Mouse (Mus musculus) gonadal fat pad, adult 2 months (tissue): ENCODE data around the gene Prr14l. TPM values are rescaled to one million over a fixed set of nuclear protein-coding genes. Genes with fewer than 3 reads are reported as not detected.
"Not testable (repeated sequence)": the region's sequence is repeated elsewhere in the genome, so short reads cannot be mapped to it uniquely, and the experiment has no call there.

Experiments used
- DNase-seq: peaks from one replicate; pipeline ENCODE4 v3.0.0-alpha.2; 2012; ENCODE audit warnings: low read depth
- polyA plus RNA-seq: library from polyadenylated mRNA; depleted of rRNA; stranded (reverse); fragments of >200 nt; gene quantifications from 2 replicates; pipeline ENCODE4 v1.2.3, GENCODE M21; 2012; rRNA removed

Prr14l gene
- 12.0 and 13.9 TPM in 2 replicates for polyA plus RNA-seq

DNA sequence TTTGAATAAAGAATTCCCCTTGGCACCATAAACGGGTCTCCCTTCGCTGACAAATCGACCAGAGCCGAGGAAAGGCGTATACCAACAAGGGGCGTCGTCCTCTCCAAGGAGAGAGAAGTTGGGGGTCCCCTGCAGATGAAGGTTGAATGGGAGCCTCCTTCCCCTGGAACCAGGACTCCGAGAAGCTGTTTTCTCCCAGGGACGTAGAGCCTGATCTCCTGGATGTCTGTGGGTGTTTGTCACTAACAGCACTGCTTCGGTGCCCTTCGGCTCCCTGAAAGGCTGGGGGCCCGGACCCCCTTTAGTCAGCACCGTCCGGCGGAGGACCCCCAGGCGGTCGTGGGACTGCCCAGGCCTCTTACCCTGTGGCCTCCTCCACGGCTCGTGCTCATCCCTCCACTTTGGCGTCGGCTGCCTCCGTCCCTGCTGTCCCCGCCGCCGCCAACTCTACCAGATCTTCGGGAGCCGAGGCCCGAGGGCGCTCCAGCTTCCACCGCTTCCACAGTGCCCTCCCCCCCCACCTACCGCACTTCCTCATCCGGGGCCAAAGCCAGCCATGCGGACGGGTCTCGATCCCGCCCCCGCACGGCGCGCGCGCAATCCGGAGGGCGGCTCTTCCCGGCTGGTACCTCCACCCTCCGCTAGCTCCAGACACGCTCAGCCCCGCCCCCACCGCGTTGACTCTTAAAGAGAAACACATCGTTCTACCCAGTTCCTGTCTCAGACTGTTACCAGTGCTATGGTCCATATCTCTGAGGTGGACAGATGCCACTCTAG lies at the start of gene Prr14l:
Prr14l (minus strand) TSS at position 526 of the 777 bp plus-strand sequence.
- DNase-seq = peak; percentile 51

DNA sequence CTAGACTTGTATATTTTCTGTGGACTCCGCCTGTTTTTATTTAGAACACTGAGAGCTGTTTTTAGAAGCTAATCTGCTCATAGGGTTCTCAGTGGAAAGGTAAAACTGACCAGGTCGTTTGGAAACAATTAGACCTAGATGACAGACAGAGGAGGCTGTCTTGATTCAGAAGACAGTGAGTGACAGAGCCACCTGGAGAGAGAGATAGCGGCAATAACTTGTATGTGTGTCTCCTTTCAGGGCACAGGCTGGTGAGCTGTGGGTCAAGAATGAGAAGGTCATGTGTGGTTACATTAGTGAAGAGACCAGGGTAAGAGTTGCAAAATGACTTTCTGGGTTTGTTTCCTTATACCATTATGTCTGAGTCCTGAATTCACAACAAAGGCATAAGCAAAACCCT lies 32.7 kb upstream of the Prr14l start:
- DNase-seq = no peak

DNA sequence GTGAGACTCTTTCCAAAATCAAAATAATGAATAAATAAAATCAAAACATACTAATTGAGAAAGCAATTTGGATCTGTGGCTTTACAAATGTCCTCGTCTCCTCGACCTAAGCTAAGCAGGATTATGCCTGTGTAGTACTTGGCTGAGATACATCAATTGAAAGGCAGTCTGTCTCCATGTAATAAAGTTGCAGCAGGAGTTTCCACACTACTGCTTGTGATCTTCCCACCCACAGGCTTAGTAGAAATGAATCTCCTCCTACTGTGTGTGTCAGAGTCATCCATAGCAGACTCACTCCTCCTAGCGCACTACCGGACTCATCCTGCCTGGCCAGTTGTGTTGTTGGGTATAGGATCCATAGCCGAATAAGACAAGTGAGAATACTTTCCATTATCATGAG lies 18.3 kb upstream of the Prr14l start:
- DNase-seq = peak; percentile 77

DNA sequence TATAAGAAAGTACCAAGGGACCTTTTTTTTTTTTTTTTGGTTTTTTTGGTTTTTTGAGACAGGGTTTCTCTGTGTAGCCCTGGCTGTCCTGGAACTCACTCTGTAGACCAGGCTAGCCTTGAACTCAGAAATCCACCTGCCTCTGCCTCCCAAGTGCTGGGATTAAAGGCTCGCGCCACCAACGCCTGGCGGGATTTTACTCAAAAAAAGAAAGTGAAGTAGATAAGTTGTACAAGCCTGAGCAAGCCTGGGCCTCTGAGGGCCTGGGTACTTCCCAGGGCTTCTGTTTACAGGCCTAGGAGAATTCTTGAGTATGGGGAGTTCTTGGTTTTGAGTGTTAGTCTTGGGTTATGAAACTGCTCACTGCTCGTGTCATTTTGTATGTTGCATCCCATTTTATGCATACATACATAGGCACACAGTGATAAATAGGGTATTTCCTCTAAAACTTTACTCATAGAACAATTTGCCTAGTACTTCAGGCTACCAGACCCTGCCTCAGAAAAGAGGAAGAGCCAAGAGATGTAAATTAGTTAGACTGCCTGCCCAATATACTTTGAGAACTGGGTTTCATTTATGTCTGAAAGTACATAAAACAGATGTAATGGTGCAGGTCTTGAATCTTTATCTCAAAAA lies 15.5 kb upstream of the Prr14l start:
- no peak for DNase-seq

DNA sequence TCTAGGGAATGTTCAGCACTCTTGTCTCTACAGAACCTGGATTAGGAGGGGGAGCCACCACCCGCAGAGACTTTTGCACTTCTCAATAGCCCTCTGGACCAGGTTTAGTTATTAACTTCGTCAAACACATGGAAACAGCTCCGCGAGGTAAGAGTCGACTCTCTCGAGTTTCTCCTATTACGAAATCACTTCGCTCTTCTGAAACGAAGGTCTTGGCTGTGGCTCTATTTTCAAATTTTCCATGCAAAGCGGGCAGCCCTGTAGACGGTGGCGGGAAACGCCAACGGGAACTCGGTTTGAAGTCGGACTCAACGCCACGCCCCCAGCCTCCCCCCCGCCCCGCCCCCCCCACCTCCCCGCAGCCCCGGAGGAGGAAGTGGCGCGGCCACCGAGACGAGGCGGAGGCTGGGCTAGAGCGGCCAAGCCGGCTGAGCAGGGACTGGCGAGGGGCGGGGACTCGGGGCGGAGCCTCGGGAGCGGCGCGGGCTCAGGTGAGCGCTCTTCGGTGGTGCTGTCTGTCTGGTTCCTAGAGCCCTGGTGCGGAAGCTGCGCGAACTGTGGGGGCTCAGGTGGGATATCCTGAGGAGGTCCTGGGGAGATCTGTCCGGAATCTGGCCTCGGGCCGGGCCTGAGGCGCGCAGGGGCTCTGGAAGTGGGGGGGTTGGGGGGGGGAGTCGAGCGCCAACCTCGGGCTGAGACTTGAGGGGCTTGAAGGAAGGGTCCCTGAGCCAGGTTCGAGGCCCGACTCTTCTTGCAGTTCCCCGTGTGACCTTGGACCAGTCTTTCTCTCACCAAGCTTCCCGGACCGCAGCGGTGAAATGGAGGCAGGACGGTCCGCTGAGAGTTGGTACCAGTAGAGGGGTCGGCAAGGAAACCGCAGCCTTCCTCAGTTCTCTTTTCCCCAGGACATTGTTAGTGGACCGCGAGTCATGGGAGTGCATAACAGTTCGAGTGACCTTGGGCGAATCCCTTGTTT lies 9.5 kb upstream of the Prr14l start, which contains the start of gene Depdc5:
Depdc5 (plus strand) TSS at position 449 of the 976 bp plus-strand sequence.
- peak; percentile 49 for DNase-seq

DNA sequence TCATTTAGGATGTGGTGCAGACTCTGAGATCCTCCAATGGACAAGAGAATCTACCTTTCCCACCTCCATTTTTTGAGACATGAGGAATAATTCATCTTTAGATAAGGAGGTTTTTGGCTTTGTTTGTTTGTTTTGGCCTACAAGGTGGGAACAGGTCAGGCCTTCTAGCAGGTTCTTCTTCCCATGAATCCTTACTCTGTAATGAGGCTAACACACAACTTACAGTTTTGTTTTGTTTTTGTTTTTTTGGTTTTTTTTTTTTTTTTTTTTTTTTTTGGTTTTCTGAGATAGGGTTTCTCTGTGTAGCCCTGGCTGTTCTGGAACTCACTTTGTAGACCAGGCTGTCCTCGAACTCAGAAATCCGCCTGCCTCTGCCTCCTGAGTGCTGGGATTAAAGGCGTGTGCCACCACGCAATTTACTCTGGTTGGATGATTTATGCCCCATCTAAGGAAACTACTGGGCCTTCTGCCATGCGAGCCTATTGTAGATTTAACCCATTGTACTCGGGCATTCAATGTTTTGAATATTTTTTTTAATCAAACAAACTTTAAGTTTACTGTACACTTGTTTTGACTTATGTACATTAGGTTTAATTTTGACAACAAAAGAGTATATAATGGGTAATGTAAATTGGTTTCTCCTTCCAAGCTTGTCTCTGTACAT lies 8.5 kb upstream of the Prr14l start:
- no peak for DNase-seq

DNA sequence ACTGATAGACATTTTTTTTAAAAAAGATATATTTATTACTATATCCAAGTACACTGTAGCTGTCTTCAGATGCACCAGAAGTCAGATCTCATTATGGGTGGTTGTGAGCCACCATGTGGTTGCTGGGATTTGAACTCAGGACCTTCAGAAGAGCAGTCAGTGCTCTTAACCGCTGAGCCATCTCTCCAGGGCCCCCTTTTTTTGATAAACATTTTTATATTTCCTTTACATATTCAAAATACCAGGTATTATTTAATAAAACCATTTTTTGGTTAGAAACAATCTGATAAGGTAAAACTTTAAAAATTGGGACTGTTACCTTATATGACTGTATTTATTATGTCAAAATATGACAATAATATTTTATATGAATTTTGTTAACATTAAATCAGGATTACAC lies 7.0 kb upstream of the Prr14l start:
- DNase-seq = no peak

DNA sequence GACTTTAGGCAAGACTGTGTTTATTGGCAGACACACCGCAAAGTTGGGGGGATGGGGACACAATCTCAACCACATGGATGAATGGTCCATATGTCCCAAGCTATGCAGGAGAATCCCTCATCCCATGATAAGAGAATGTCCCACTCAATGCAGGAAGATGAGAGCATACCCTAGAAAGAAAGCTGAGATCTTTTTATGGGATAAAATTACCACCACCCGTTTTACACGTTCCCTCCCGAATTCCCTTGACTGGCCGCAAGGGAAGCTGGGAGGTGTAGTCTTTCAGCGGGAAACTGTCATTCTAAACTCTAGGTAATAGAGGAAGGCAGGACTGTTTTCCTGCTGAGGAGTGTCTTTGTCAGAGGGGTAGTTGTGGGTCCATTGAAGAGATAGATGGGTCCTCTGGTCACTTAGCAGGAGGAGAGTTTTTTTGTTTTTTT lies 3.7 kb upstream of the Prr14l start:
- DNase-seq = peak; percentile 28

DNA sequence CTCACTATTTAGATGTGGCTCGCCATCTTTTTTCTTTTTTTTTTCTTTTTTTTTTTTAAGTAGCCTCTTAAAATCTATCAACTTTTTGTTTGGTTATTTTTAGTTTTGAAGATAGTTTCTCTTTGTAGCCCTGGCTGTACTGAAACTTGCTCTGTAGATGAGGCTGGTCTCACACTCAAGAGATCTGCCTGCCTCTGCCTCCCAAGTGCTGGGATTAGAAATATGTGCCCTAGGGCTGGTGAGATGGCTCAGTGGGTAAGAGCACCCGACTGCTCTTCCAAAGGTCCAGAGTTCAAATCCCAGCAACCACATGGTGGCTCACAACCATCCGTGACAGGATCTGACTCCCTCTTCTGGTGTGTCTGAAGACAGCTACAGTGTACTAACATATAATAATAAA lies 1.2 kb upstream of the Prr14l start:
- not testable (repeated sequence) for DNase-seq

DNA sequence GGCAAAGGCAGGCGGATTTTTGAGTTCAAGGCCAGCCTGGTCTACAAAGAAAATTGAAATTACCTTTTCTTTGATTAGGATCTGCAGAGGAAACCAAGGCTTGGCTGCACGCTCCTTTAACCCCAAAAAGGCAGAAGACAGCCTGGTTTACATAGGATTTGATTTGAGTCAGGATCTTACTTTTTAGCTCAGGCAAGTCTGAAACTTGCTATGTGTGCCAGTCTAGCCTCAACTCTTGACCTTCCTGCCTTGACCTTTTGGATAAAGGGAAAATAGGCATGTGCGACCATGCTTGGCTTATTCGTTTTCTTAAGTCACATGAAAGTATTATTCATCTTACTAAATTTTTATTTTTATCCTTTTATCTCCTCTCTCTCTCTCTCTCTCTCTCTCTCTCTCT lies 762 bp upstream of the Prr14l start:
- no peak for DNase-seq

DNA sequence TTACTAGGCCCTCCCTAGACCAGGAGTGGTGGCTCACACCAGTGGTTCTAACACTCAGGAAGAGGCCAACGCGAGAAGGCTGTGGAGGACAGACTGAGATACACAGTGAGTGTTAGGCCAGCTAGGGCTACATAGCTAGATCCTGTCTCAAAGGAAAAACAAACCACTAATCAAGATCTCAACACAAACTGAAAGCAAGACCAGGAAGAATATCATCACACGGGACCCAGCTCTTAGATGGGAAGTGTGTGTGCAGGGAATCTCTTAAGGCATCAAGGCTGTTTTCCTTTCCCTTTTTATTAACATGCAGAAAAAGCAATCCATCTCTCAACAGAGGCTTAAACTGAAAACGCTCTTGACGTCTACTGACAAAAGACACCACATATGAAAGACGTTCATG lies 2.0 kb downstream of the Prr14l start:
- no peak for DNase-seq

DNA sequence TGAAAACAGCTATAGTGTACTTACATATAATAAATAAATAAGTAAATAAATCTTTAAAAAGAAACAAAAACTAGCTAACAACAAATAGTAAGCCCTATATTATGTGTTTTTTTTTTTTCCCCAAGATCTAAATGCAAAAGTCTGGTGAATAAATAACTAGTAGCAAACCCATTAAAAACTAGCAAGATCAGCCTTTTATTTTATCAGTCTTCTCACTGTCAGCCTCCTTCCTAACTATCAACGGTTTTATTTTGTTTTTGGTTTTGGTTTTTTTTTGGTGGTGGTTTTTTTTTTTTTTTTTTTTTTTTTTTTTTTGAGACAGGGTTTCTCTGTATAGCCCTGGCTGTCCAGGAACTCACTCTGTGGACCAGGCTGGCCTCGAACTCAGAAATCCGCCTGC lies 4.5 kb downstream of the Prr14l start:
- not testable (repeated sequence) for DNase-seq

DNA sequence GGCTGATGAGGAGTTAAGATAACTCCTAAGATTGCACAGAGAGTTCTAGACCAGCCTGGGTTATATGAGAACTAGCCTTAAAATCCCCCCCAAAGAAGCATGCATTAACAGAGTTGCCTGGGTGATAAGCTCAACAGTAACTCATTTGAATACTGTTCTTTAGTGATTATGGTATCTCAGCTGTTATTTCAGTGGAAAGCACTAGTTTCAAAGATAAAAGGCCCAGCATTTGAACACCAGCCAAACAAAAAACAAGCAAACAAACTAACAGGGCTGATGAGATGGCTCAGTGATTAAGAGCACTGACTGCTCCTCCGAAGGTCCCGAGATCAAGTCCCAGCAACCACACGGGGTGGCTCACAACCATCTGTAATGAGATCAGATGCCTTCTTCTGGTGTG lies 4.9 kb downstream of the Prr14l start:
- no peak for DNase-seq

DNA sequence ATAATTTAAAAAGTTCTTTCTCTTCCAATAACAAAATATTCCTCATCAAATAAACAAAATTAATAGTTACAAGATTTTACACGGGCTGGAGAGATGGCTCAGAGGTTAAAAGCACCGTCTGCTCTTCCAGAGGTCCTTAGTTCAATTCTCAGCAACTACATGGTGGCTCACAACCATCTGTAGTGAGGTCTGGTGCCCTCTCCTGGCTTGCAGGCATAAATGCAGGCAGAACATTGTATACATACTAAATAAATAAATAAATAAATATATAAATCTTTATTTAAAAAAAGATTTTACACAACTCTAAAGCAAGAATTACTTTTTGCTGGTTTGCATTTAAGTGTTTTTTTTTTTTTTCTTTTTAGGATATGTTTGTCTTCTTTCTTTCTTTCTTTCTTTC lies 14.0 kb downstream of the Prr14l start:
- DNase-seq = no peak

DNA sequence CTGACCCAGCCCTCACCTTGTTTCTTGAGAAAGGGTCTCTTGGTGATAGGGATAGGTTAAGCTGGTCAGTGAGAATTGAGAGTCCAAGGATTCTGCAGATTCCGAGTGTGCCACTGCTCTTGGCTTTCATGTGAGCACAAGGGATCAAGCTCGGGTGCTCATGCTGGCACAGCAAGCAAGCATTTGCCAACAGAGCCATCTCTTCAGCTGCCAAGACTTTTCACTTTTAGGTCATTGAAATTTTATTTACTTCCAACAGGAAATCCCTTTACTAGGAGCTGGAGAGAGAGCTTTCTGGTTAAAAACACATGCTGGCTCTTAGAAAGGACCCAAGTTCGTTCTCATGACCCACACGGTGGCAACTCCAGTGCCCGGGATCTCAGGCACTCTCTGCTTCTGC lies 17.1 kb downstream of the Prr14l start:
- no peak for DNase-seq

DNA sequence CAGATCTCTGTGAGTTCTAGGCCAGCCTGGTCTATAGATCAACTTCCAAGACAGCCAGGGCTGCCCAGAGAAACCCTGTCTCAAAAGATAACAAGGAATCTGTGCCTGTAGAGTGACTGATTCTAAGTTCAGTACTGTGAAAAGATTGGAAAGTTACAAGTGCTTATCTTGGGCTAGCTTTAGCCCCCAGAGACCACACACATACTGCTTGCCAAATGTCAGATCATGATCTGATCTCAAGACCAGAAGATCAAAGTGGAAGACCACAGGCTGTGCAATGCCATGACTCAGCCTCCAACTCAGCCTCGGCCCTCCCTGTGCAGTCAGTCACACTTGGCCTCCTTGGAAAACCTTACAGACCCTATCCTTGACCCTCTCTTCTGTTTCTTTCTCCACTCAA lies 19.6 kb downstream of the Prr14l start:
- no peak for DNase-seq

DNA sequence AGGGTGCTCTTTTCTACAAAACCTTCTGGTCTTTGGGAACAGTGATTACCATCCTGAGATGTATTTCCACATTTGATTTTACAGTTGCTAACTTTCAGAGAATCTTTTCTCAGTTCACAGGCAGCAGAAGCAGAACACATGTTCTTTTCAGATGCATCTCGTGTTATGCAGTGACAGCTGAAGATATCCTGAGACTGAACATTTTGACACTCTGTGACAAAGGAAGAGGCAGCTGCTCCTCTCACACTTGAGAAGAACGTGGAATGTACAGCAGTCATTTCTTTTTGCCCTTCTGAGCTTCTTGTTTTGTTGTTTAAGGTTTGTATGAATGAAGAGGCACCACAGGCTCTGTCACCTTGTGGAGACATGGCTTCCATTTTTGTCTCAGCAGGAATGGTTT lies 24.0 kb downstream of the Prr14l start:
- no peak for DNase-seq

DNA sequence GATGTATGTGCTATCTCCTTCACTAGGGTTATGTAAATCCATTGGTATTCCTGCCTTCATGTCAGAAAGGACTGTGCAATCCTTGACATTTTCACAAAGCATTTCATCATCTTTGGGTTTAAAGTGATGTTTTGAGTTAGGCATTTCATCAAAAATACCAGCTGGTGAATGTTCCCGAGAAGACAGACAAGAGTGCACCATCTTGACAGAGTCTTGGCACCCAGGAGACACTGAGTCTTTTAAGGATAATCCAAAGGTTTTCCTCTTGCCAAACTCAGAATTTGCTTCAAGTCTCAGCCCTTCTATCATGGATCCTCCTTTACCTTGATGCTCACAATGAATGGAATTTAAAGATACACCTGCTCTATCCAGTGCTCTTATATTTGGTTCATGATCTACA lies 25.3 kb downstream of the Prr14l start:
- DNase-seq = not testable (repeated sequence)

DNA sequence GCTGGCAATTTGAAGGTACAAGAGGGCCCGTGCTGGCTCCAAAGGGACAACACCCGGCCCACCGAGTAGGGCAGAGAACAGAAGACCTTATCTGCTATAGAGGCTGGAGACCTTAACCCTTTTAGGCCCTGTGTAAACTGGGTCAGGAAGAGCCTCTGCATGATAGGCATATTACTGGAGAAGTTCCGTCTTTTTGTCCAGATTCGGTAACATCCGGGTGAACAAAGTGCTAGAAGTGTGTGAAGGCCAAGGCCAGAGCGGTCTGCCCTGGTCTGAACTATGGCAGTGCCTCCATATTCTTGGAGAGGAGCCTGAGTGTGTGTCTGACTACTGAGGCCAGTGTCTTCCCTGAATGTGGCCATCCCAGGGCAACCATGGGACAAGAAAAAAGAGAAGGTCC lies 27.0 kb downstream of the Prr14l start, which contains the start of gene Gm20671:
Gm20671 (minus strand) TSS at position 101 of the 400 bp plus-strand sequence.
- no peak for DNase-seq

DNA sequence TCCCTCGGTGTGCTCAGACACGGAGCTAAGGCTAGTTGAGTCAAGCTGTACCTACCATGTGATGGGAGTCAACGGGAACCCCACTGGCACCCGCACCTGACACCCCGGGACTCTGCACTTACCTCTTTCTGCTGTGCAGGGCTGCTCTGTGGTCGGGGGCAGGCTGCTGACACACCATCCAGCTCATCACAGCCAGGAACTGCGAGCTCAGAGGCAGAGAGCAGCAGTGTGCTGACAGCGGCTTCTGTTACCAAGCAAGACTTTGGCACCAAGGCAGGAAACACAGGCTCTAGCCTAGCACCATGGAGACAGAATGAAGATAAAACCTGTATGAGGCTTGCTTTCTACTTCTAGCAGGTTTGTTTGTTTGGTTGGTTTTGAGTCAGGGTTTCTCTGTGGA lies 33.6 kb downstream of the Prr14l start:
- no peak for DNase-seq

DNA sequence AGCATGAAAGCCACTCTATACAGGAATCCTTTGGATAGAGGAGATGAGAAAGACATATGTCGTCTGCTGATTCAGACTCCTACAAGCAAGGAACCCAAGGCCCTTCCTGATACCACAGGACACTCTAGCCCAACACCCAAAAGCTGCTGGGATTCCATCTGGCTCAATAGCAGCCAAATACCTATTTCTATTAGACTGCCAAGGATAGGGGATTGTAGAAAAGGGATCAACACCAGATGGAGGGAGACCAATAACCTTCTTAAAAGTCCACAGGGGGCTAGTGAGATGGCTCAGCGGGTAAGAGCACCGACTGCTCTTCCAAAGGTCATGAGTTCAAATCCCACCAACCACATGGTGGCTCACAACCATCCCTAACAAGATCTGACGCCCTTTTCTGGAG lies 38.7 kb downstream of the Prr14l start:
- DNase-seq = no peak
